Mouse (Mus musculus): Measurements from ENCODE around the gene Morc4.
A peak's percentile ranks its signal among the peaks of the same experiment; 100 is the strongest.

Morc4 gene

GRCm38 (mm10) chrX:139870938-139871791 is at the start of gene Morc4:
Morc4 (minus strand) TSS chrX:139871677.
- DNase-seq: peak; percentile 64

DNA sequence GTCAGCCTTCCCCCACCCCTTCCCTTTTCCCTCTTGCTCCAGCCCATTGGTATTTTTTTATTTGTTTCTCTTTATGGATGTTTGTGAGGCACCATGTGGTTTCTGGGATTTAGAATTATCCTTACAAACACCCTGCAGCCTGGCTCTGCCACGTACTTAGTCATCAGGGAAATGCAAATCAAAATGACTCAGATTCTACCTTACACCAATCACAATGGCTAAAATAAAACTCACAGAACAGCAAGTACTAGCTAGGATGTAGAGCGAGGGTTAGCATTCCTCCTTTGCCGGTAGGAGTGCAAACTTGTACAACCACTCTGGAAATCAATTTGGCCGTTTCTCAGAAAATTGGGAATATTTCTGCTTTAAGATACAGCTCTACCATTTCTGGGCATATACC is 49.1 kb upstream of the Morc4 start:
- no peak for DNase-seq

- DNase-seq: no peak
Measured at GRCm38 (mm10) chrX:139891387-139891786, 19.9 kb upstream of the Morc4 start.

GRCm38 (mm10) chrX:139883221-139883620 is 11.7 kb upstream of the Morc4 start:
- no peak for DNase-seq

DNA sequence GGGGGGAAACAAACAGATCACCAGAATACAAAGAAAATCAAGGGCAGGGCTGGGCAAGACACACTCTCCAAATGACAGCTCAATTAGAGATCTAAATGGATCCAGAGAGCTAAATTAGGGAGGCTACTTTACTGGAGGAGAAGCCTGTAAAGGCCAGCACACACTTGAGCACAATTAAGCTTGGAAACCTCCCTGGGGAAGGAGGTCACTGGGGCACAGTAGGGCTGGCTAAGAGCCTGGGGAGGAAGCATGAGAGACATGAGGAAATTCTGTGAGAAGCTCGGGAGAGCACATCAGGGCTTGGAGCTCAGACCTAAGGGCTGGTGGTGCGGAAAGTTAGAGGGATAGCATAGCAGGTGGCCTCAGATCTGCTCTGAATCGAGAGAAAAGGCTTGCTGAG is 6.5 kb upstream of the Morc4 start:
- no peak for DNase-seq

GRCm38 (mm10) chrX:139877105-139877504 is 5.6 kb upstream of the Morc4 start:
- no peak for DNase-seq

- DNase-seq: peak; percentile 40
Measured at GRCm38 (mm10) chrX:139870300-139870711, 1.2 kb downstream of the Morc4 start.

GRCm38 (mm10) chrX:139859402-139859801 is 12.1 kb downstream of the Morc4 start:
- no peak for DNase-seq

- DNase-seq: no peak
Measured at GRCm38 (mm10) chrX:139854795-139855194, 16.7 kb downstream of the Morc4 start.

DNA sequence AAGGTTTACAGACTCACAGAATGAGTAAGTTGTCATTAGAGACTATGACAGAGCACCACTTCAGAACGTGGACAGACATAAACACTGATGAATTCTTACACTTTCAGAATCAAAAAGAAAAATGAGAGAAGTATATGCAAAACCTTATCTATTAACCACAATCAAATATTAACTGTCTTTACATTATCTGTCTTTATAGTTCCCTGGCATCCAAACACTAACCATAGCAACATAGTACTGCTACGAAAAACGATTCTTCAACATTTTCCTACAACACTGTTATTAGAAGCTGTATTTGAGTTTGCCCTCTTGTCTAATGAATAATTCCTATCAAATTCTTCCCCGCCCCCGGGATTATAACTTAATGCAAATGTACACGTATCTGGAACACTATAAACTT is 30.4 kb downstream of the Morc4 start:
- DNase-seq: no peak

DNA sequence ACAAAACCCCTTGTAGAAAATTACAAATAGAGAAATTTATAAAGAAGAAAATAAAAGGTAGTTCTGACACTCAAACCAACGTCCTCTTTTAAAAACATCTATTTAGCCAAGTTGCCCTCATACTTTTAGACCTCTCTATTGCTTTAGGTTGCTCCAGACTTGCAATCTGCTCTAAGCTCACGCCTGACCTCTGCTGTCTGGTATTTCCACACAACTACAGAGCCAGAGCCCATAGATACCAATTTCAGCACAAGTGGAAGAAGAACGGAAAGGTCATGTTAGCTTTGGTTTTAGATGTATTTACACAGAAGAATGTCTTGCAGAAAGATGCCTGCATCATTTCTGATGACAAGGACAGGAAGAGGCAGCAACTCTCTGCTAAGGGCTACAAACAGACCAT is 32.4 kb downstream of the Morc4 start:
- DNase-seq: peak; percentile 6

GRCm38 (mm10) chrX:139832464-139832863 is 39.0 kb downstream of the Morc4 start:
- peak; percentile 54 for DNase-seq

DNA sequence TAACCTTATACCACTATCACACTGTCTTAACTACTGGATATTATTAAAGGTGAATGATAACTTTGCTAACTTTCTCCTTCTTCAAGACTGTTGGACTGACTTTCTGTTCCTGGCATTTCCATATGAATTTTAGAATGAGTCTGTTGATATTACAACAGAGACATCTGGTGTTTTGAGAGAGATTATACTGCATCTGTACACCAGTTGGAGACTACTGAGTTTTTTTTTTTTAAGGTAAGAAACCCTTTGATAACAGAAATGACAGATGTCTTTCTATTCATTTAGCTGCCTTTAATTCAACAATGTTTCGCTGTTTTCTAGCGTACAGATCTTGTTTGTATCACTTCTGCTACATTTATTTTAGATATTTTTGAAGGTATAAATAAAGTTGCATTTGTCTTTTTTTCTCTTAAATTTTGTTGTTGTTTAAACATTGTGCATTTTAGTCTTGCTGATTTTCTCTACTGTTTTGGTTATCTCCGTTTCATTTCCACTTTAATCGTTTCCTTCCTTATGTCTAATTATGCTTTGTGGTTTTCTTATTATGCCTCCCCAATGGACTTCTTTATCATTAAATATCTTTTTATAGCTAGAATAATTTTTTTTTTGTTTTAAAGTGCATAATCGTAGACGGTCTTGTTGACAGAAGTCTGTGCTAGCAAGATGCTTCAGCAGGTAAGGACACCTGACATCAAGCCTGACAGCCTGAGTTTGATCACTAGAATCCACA is 42.9 kb downstream of the Morc4 start:
- no peak for DNase-seq

DNA sequence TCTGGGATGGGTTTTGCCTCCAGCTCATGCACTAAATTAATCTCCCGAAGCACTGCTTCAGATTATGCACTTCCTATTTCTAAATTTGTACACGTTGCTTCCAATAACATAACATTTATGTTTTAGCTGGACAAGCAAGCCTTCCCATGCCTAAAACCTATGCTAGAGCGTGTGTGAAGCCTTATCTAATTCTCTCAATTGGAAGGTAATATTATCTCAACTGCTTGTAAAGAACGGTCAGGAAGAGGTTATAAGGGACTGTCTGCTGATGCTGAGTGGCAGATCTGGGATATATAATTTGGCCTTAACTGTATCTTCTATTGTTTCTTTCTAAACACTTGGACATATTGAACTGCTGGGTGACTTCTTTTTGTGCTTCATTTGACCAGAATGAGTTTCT is 44.6 kb downstream of the Morc4 start:
- no peak for DNase-seq

- DNase-seq: no peak
Measured at GRCm38 (mm10) chrX:139825402-139825801, 46.1 kb downstream of the Morc4 start.

- DNase-seq: no peak
Measured at GRCm38 (mm10) chrX:139815201-139815600, 56.3 kb downstream of the Morc4 start.

DNA sequence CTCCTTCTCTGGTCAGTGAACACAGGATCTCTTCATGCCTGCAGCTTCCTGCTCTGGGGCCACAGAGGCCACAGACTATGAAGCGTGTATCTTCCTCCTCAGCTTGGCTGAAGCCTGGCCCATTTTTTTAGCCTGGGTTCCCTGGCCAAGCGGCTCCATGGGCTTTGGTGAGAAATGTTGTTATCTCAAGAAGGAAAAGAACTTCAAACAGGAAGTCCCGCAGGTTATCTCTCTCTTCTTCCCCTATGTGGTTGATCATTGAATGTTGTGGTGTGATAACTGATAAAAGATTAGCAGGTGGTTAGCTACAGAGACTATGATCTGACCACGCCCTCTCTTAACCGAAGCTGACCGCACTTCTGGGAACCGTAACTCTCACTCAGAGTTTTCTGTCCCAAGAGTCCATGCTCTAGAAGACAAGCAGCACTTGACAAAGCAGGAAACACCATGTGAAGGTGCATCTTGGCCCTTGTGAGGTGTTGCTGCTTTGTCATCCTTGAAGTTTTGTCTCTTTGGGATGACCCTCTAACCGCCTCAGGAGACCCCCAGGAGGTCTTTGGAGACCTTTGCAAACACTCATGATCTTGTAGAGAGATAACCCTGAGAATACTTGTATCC is 57.4 kb downstream of the Morc4 start:
- no peak for DNase-seq

- DNase-seq: no peak
Measured at GRCm38 (mm10) chrX:139813299-139814002, 58.0 kb downstream of the Morc4 start.

DNA sequence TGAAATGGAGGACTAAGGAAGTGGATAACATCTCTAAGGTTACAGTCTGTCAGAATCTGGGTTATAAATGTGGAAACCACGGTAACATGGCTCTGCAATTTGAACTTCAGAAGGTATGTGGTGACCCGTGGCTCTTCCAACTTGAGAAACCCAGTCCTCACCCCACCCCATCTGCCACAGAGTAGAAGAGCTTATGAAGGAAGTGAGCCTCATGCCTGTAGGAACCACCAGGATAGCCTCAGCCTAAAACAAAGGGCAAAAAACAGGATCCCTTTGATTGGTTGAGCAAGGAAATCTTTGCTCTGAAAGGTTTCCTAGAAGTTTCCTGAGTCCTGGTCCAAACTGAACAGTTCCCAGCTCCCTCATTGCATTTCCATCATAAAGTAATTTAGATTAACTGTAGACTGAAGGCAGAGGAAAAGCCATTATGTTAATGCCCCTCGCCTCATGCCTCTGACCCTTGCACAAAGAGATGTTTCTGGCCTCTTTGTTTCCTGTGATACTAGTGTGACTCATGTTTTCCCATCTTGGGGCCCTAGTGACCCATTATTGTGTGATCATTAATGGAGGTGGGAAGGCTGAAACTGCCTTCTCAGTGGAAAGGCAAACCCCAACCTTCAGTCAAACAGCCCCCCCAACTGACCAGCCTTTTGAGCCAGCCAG is 58.7 kb downstream of the Morc4 start:
- no peak for DNase-seq

DNA sequence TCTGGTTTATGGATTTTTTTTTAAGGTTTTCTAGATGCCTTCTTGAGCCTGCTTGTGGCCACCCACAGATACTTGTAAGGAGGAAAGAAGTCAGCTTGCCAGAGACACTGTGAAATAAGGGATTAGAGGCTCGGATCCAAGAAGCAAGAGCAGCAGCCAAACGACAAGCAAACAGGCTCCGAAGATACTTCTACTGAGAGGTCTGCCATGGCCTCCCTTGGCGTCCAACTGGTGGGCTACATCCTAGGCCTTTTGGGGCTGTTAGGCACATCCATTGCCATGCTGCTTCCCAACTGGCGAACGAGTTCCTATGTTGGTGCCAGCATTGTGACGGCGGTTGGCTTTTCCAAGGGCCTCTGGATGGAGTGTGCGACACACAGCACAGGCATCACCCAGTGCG is 63.0 kb downstream of the Morc4 start:
- no peak for DNase-seq

GRCm38 (mm10) chrX:139808085-139808484 is 63.4 kb downstream of the Morc4 start:
- peak; percentile 5 for DNase-seq

DNA sequence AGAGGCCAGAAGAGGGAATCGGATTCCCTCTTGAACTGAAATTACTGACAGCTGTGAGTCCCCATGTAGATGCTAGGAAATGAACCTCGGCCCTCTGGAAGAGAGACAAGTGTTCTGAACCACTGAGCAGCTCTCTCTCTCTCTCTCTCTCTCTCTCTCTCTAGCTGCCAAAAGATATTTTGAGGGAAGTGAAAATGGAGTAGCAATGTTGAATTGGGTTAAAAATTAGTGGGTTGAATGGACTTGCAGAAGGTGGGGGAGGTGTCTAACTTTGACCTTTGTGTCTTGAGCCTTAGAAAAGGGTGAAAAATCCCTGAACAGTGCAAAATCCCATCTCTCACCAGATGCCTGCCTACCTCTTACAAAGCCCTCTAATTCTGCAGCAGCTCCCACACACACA is 64.1 kb downstream of the Morc4 start:
- DNase-seq: no peak

GRCm38 (mm10) chrX:139805918-139806317 is 65.6 kb downstream of the Morc4 start:
- no peak for DNase-seq

Measured in lung, postnatal 10 days (tissue).